Mouse (Mus musculus) heart, adult 8-10 months (tissue): ENCODE measurements at regions not wholly inside any gene's neighbourhood (a gene's known extent, or its start where the extent isn't known, plus 50 kb on each side); places are given as distances from the start of the nearest gene placed in this dataset.

Experiments used
- DNase-seq: peaks from one replicate; pipeline ENCODE4 v3.0.0; 2022; ENCODE audit warnings: low spot score

GRCm38 (mm10) chr12:45929001-45929759 is 854.7 kb upstream of the Stxbp6 start:
- DNase-seq: no peak
